Mouse (Mus musculus): Measurements from ENCODE around the gene Plekhg2. TPM values are rescaled to one million over a fixed set of nuclear protein-coding genes. Genes with fewer than 3 reads are reported as not detected.
A peak's percentile ranks its signal among the peaks of the same experiment; 100 is the strongest.

The Plekhg2 gene
- polyA plus RNA-seq (2015; fragmentation: Nextera tagmentation; extraction: Ambion mirVana) = 66.8 and 76.1 TPM in 2 replicates

DNA sequence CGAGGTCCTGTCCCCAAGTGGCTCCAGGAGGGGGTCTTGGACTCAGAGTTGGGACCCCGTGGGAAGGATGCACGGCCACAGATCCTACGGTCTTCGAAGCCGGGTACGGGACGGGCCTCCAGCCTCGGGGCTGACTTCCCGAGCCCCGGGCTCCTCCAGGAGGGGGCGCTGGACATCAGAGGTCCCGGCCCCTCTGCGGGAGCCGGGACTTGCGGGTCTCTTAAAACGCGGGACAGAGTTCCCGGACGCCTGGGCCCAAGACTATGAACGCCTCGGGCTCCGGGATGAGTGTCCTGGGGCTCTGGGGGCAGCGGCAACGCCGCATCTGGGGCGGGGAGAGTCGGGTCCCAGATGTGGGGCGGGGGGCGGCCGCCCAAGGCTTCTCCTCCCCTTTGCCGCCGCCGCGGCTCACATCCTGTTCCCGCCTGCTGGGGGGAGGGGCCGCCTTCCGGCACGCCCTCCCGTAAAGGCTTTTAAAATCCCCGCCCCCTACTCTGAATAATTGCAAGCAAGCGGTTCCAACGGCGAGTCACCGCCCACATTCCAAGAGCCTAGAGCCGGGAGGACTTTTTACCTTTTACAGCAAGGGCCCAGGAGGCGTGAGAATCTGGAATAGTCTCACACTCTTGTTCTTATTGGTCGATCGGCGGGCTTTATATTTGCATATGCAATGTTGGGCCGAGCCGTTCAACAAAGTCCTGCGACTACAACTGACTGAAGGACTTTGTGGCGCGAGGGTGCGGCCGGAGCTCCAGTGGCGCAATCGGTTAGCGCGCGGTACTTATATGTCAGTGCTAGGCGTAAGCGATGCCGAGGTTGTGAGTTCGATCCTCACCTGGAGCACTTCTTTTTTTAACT lies at the start of gene Plekhg2:
TSS of gene Plekhg2 (minus strand) at position 349 of the 858 bp plus-strand sequence.
- no peaks in the 10 kb centered on the region for H3K27me3 ChIP-seq
- H3K9ac ChIP-seq = peak within 1 kb of the TSS; percentile 82
- peak within 1 kb of the TSS; percentile 82 for H3K4me2 ChIP-seq (replicated peaks)
- ATAC-seq (ENCODE audit: insufficient number of reproducible peaks, low FRiP score, low TSS enrichment, low read depth) = peak; percentile 92
- peaks cover 60% of the 10 kb centered on the region for H3K4me1 ChIP-seq
- peaks cover 31% of the 10 kb centered on the region for H3K36me3 ChIP-seq
- peak within 1 kb of the TSS; percentile 98 for H3K27ac ChIP-seq (replicated peaks)
- H3K4me3 ChIP-seq (replicated peaks) = peak within 1 kb of the TSS; percentile 83
- WGBS = under 1% methylated on average over 66 of the region's 66 CpGs
- H3K9me3 ChIP-seq (replicated peaks) = no peaks in the 10 kb centered on the region

DNA sequence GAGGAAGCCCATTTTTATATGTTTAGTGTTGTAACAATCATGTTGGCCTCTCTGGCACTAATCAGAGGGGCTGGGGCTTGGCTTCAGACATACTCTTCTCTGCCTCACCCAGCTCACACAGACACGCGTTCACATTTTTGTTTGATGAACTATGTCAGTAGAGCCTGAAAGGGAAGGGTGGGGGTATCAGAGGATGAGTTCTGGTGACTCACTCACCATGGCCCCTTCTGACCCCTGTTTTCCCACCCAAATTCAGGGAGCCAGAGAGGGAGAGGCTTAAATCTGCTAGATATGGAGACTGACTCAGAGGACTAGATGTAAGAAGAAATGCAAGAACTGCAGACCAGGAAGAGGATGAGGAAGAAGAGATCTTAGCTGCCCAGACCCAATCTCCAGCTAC lies 47.0 kb upstream of the Plekhg2 start:
- H3K27me3 ChIP-seq = no peaks in the 10 kb centered on the region

GRCm38 (mm10) chr7:28418096-28418670 lies 45.8 kb upstream of the Plekhg2 start:
- no peaks in the 10 kb centered on the region for H3K9me3 ChIP-seq (replicated peaks)
- no peak overlapping the region for H3K9ac ChIP-seq
- no peak overlapping the region for H3K4me3 ChIP-seq (replicated peaks)
- 0 out of 2 replicates have a peak overlapping the region, but pooled peaks have one; percentile 44 for H3K27ac ChIP-seq (replicated peaks)
- H3K4me1 ChIP-seq = peaks cover 17% of the 10 kb centered on the region
- 50% methylated on average over 8 of the region's 8 CpGs for WGBS
- peaks cover 90% of the 10 kb centered on the region for H3K36me3 ChIP-seq
- ATAC-seq (ENCODE audit: insufficient number of reproducible peaks, low FRiP score, low TSS enrichment, low read depth) = peak; percentile 76; the same call in 1 of the 2 replicates
- H3K4me2 ChIP-seq (replicated peaks) = no peak overlapping the region
- H3K27me3 ChIP-seq = no peaks in the 10 kb centered on the region

More for the DNA sequence above, 47.0 kb upstream of the Plekhg2 start:
- Histone ChIP-seq H3K36me3 (peaks cover 85% of the 10 kb centered on the region), H3K9me3 (replicated peaks) (no peaks in the 10 kb centered on the region), H3K4me2 (replicated peaks) (no peak overlapping the region), H3K9ac (no peak overlapping the region), H3K4me3 (replicated peaks) (no peak overlapping the region), H3K27ac (replicated peaks) (no peak overlapping the region), H3K4me1 (peaks cover 17% of the 10 kb centered on the region)
- ATAC-seq (ENCODE audit: insufficient number of reproducible peaks, low FRiP score, low TSS enrichment, low read depth) = no peak
- WGBS = 74% methylated on average over 2 of the region's 2 CpGs

DNA sequence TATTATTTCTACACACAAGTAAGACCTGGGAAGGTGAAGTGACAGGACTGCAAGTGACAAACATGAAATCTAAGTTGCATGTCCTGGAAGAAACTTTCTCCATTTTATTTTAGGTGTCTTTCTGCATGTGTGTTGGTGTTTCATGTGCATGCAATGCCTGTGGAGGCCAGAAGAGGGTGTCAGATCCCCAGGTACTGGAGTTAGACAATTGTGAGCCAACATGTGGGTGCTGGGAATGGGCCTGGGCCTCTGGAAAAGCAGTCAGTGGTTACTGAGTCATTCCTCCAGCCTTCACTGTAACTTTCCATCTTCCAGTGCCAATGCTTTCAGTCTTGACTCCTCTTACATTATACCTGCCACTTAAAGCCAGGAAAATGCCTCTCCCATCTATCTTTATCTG lies 45.0 kb upstream of the Plekhg2 start:
- Histone ChIP-seq H3K36me3 (peaks cover 90% of the 10 kb centered on the region), H3K4me3 (replicated peaks) (no peak overlapping the region), H3K9ac (no peak overlapping the region), H3K9me3 (replicated peaks) (no peaks in the 10 kb centered on the region), H3K27ac (replicated peaks) (no peak overlapping the region), H3K4me1 (peaks cover 17% of the 10 kb centered on the region), H3K27me3 (no peaks in the 10 kb centered on the region), H3K4me2 (replicated peaks) (no peak overlapping the region)
- ATAC-seq (ENCODE audit: insufficient number of reproducible peaks, low FRiP score, low TSS enrichment, low read depth) = no peak

DNA sequence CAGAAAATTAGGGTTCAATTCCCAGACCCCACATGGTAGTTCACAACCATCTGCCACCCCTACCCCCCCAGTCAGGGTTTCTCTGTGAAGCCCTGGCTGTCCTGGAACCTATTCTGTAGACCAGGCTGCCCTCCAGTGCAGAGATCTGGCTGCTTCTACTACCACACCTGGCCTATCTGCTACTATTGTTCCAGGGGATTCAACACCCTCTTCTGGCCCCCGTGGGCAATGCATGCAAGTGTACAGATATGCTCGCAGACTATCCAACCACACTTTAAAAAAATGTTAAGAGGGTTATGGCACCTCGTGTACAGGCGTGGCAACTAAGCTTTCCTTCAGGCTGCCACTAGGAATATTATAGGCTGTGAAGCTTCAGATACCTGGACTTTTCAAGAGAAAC lies 40.4 kb upstream of the Plekhg2 start:
- 81% methylated on average over 4 of the region's 4 CpGs for WGBS
- Histone ChIP-seq H3K27me3 (no peaks in the 10 kb centered on the region), H3K27ac (replicated peaks) (no peak overlapping the region), H3K9me3 (replicated peaks) (no peaks in the 10 kb centered on the region), H3K9ac (no peak overlapping the region), H3K36me3 (peaks cover 85% of the 10 kb centered on the region), H3K4me3 (replicated peaks) (no peak overlapping the region), H3K4me1 (no peaks in the 10 kb centered on the region), H3K4me2 (replicated peaks) (no peak overlapping the region)
- no peak for ATAC-seq (ENCODE audit: insufficient number of reproducible peaks, low FRiP score, low TSS enrichment, low read depth)

- H3K36me3 ChIP-seq = peaks cover 90% of the 10 kb centered on the region
- H3K4me1 ChIP-seq = no peaks in the 10 kb centered on the region
- no peaks in the 10 kb centered on the region for H3K27me3 ChIP-seq
- H3K9me3 ChIP-seq (replicated peaks) = no peaks in the 10 kb centered on the region
- WGBS = 73% methylated on average over 3 of the region's 3 CpGs
- no peak overlapping the region for H3K4me3 ChIP-seq (replicated peaks)
- no peak overlapping the region for H3K4me2 ChIP-seq (replicated peaks)
- H3K9ac ChIP-seq = no peak overlapping the region
- H3K27ac ChIP-seq (replicated peaks) = no peak overlapping the region
- ATAC-seq (ENCODE audit: insufficient number of reproducible peaks, low FRiP score, low TSS enrichment, low read depth) = no peak
Measured at GRCm38 (mm10) chr7:28410841-28411475, 38.6 kb upstream of the Plekhg2 start.

- Histone ChIP-seq H3K4me2 (replicated peaks) (no peak overlapping the region), H3K4me3 (replicated peaks) (no peak overlapping the region), H3K9ac (no peak overlapping the region), H3K4me1 (no peaks in the 10 kb centered on the region), H3K9me3 (replicated peaks) (no peaks in the 10 kb centered on the region), H3K27ac (replicated peaks) (no peak overlapping the region), H3K36me3 (peaks cover 92% of the 10 kb centered on the region), H3K27me3 (no peaks in the 10 kb centered on the region)
- no peak for ATAC-seq (ENCODE audit: insufficient number of reproducible peaks, low FRiP score, low TSS enrichment, low read depth)
- 79% methylated on average over 3 of the region's 3 CpGs for WGBS
Measured at GRCm38 (mm10) chr7:28401942-28402341, 29.5 kb upstream of the Plekhg2 start.

- H3K4me2 ChIP-seq (replicated peaks) = no peak overlapping the region
- 100% methylated on average over 1 of the region's 1 CpGs for WGBS
- no peaks in the 10 kb centered on the region for H3K27me3 ChIP-seq
- H3K4me1 ChIP-seq = no peaks in the 10 kb centered on the region
- ATAC-seq (ENCODE audit: insufficient number of reproducible peaks, low FRiP score, low TSS enrichment, low read depth) = no peak
- no peak overlapping the region for H3K9ac ChIP-seq
- no peaks in the 10 kb centered on the region for H3K9me3 ChIP-seq (replicated peaks)
- H3K4me3 ChIP-seq (replicated peaks) = no peak overlapping the region
- H3K27ac ChIP-seq (replicated peaks) = no peak overlapping the region
- peaks cover 91% of the 10 kb centered on the region for H3K36me3 ChIP-seq
Measured at GRCm38 (mm10) chr7:28401030-28401429, 28.6 kb upstream of the Plekhg2 start.

DNA sequence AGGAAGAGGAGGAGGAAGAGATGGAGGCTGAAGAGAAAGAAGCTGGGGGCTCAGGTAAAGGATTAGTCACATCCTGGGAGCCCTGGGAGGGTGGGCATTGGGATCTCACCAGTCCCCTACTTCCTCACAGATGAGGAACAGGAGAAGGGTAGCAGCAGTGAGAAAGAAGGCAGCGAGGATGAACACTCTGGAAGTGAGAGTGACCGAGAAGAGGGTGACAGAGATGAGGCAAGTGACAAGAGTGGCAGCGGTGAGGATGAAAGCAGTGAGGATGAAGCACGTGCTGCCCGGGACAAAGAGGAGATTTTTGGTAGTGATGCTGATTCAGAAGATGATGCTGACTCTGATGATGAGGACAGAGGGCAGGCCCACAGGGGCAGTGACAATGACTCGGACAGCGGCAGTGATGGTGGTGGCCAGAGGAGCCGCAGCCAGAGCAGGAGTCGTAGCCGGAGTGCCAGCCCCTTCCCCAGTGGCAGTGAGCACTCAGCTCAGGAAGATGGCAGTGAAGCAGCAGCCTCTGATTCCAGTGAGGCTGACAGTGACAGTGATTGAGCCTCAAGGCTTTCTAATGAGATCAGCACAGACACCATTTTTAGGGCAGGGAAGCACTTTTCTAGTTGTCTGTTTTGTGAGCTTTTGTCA lies 26.4 kb upstream of the Plekhg2 start:
- Histone ChIP-seq H3K36me3 (peaks cover 83% of the 10 kb centered on the region), H3K27me3 (no peaks in the 10 kb centered on the region), H3K27ac (replicated peaks) (no peak overlapping the region), H3K4me1 (peaks cover 3% of the 10 kb centered on the region), H3K4me2 (replicated peaks) (no peak overlapping the region), H3K9me3 (replicated peaks) (no peaks in the 10 kb centered on the region), H3K9ac (no peak overlapping the region), H3K4me3 (replicated peaks) (no peak overlapping the region)
- WGBS = 89% methylated on average over 10 of the region's 10 CpGs
- no peak for ATAC-seq (ENCODE audit: insufficient number of reproducible peaks, low FRiP score, low TSS enrichment, low read depth)

DNA sequence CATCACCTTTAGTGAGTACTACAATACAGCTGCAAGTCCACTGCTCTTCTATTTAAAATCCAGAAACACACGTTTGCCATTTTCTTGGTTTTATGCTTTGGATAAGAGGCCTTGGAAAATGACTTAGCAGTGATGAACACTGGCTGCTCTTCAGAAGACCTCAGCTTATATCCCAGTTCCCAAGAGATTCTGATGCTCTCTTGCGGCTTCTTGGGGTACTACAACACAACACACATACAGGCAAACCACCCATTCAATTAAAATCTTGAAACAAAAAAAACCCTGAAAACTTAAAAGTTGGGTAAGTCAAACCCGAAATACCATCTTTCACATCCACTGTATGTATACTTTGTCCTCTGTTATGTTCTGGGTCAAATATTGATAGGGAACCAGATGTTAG lies 25.6 kb upstream of the Plekhg2 start:
- no peak overlapping the region for H3K27ac ChIP-seq (replicated peaks)
- no peak for ATAC-seq (ENCODE audit: insufficient number of reproducible peaks, low FRiP score, low TSS enrichment, low read depth)
- no peak overlapping the region for H3K9ac ChIP-seq
- no peak overlapping the region for H3K4me3 ChIP-seq (replicated peaks)
- peaks cover 75% of the 10 kb centered on the region for H3K36me3 ChIP-seq
- 67% methylated on average over 3 of the region's 3 CpGs for whole genome bisulfite sequencing
- no peak overlapping the region for H3K4me2 ChIP-seq (replicated peaks)
- H3K4me1 ChIP-seq = peaks cover 9% of the 10 kb centered on the region
- no peaks in the 10 kb centered on the region for H3K9me3 ChIP-seq (replicated peaks)
- no peaks in the 10 kb centered on the region for H3K27me3 ChIP-seq

DNA sequence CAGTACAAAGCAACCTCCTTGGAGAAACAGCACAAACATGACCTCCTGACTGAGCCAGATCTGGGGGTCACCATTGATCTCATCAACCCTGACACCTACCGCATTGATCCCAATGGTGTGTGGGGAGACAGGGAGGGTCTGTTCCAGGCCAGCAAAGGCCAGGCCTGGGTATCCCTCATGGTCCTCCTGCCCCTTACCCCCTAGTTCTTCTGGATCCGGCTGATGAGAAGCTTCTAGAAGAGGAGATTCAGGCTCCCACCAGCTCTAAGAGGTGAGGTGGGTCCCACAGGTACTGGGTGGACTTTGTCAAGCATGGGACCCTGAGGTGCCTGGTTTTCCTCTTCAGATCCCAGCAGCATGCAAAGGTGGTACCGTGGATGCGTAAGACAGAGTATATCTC lies 23.0 kb upstream of the Plekhg2 start:
- ATAC-seq (ENCODE audit: insufficient number of reproducible peaks, low FRiP score, low TSS enrichment, low read depth) = no peak
- no peak overlapping the region for H3K4me2 ChIP-seq (replicated peaks)
- H3K27ac ChIP-seq (replicated peaks) = no peak overlapping the region
- H3K9me3 ChIP-seq (replicated peaks) = no peaks in the 10 kb centered on the region
- H3K4me1 ChIP-seq = peaks cover 19% of the 10 kb centered on the region
- 93% methylated on average over 4 of the region's 4 CpGs for WGBS
- no peak overlapping the region for H3K9ac ChIP-seq
- H3K36me3 ChIP-seq = peaks cover 53% of the 10 kb centered on the region
- no peak overlapping the region for H3K4me3 ChIP-seq (replicated peaks)
- no peaks in the 10 kb centered on the region for H3K27me3 ChIP-seq

Data from embryonic facial prominence, embryonic 15.5 days (tissue).